ENCODE assay signal across 1 mouse cellular context in the genomic region with DNA sequence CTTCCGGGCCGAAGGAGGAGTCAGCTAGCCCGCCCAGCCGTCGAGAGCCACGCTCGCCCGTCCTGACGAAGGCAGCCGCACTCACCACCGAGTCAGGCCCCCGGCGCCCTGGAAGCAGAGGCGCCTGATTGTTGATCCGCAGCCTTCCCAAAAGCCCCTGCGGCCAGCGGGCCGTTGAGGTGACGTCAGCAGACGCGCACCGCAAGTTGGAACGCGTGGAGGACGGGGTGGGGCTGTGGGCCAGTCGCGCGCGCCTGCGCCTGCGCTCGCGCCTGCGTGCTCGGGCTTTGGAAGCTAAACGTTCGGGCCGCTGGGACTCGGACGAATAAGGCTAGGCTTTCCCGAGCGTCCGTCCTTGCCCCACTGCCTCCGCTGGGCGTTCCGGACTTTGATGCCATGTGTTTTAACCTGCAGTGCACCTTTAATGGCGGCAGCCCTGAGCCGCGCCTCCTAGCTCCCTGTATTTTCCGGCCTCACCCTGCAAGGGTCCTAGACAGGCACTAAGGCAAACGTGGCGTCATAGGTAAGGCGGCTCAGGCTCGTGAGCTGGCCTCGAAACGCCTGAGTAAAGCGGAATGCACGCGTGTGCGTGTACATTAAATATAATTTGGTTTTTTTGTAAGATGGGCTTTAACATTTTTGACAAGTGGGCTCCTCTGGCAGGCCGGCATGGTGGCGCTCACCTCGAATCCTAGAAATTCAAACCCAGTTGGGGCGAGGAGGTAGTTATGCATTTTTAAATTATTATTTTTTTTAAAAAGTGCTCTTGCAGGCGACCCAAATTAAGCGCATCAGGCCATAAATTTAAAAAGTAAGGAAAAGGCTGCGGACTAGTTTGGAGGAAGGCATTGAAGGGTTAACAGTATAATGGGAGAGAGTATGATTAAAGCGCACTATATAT.
TF ChIP-seq lines count a peak whose summit lies in the region.

Gene Birc2 (minus strand): TSS at position 160 of the 901 bp plus-strand sequence.

TF ChIP-seq in MEL, 35 proteins besides CTCF, POLR2A, EP300 and RAD21 (continued from another document):
- peak; percentile 99 for TF ChIP-seq ZMIZ1 (IDR thresholded peaks at IDR 0.05; ENCODE audit: low read depth, low read length)
- TF ChIP-seq MEF2A (IDR thresholded peaks at IDR 0.05; ENCODE audit: extremely low read depth, insufficient replicate concordance, low read depth, low read length, poor library complexity, severe bottlenecking) = no peak; the same call in 1 of the 2 replicates
- peak; percentile 87; the same call in 1 of the 2 replicates for TF ChIP-seq ETS1 (IDR thresholded peaks at IDR 0.05; ENCODE audit: low read depth, low read length)
- TF ChIP-seq MAX (IDR thresholded peaks at IDR 0.05; ENCODE audit: low read length) = peak; percentile 94
- TF ChIP-seq NRF1 (IDR thresholded peaks at IDR 0.05; ENCODE audit: insufficient read depth, low read depth, low read length, poor library complexity, severe bottlenecking) = peak; percentile 97
- TF ChIP-seq TBP (IDR thresholded peaks at IDR 0.05; ENCODE audit: low read depth, low read length) = peak; percentile 92
- TF ChIP-seq MYC (IDR thresholded peaks at IDR 0.05; ENCODE audit: low read depth, low read length) = peak; percentile 98
- TF ChIP-seq SMC3 (IDR thresholded peaks at IDR 0.05; ENCODE audit: low read depth, low read length) = no peak
- 0 out of 2 replicates have a peak, but pooled peaks have one; percentile 80 for TF ChIP-seq UBTF (IDR thresholded peaks at IDR 0.05; ENCODE audit: borderline replicate concordance, insufficient read depth, low read depth, low read length)
- TF ChIP-seq HCFC1 (IDR thresholded peaks at IDR 0.05; ENCODE audit: low read depth, low read length) = peak; percentile 93
- TF ChIP-seq POLR2AphosphoS5 (IDR thresholded peaks at IDR 0.05; ENCODE audit: borderline replicate concordance, low read depth, low read length) = peak; percentile 46; the same call in 1 of the 2 replicates
- peak; percentile 80 for TF ChIP-seq KAT2A (conservative IDR thresholded peaks at IDR 0.05; ENCODE audit: low read depth, low read length)
- no peak for TF ChIP-seq BHLHE40 (IDR thresholded peaks at IDR 0.05; ENCODE audit: borderline replicate concordance, low read depth, low read length)
- no peak for TF ChIP-seq ZNF384 (IDR thresholded peaks at IDR 0.05; ENCODE audit: low read depth, low read length)
- TF ChIP-seq RCOR1 (IDR thresholded peaks at IDR 0.05; ENCODE audit: low read depth, low read length) = no peak; the same call in 1 of the 2 replicates
